Mouse (Mus musculus): ENCODE measurements around the gene Btk. TPM values are rescaled to one million over a fixed set of nuclear protein-coding genes. Genes with fewer than 3 reads are reported as not detected.
A peak's percentile ranks its signal among the peaks of the same experiment; 100 is the strongest.
"Not testable (repeated sequence)": the region's sequence is repeated elsewhere in the genome, so short reads cannot be mapped to it uniquely, and the experiment has no call there.

The Btk gene
- polyA plus RNA-seq, 1 experiment from 2014 or later, result 30.8 TPM

- no peak for ATAC-seq
- Histone ChIP-seq H3K9ac (no peak overlapping the region), H3K9me3 (replicated peaks) (no peaks in the 10 kb centered on the region), H3K27me3 (replicated peaks) (no peaks in the 10 kb centered on the region), H3K4me1 (peaks cover 20% of the 10 kb centered on the region; the same call in 1 of the 2 replicates), H3K36me3 (no peaks in the 10 kb centered on the region), H3K4me3 (no peak overlapping the region), H3K27ac (no peak overlapping the region), H3K4me2 (no peak overlapping the region)
- WGBS (ENCODE audit: insufficient replicate concordance), result 62% methylated on average over 4 of the region's 4 CpGs
These were observed 5.5 kb downstream of the Btk start for GRCm38 (mm10) chrX:134577896-134578295.

GRCm38 (mm10) chrX:134566536-134567222, 16.7 kb downstream of the Btk start:
- Histone ChIP-seq H3K4me2 (no peak overlapping the region), H3K9me3 (replicated peaks) (no peaks in the 10 kb centered on the region), H3K27ac (no peak overlapping the region), H3K27me3 (replicated peaks) (no peaks in the 10 kb centered on the region), H3K4me1 (no peaks in the 10 kb centered on the region), H3K36me3 (no peaks in the 10 kb centered on the region), H3K4me3 (no peak overlapping the region), H3K9ac (no peak overlapping the region)
- ATAC-seq, result no peak
- WGBS (ENCODE audit: insufficient replicate concordance), result 65% methylated on average over 8 of the region's 8 CpGs

GRCm38 (mm10) chrX:134564326-134564725, 19.0 kb downstream of the Btk start:
- Histone ChIP-seq H3K27ac (no peak overlapping the region), H3K4me1 (no peaks in the 10 kb centered on the region), H3K36me3 (no peaks in the 10 kb centered on the region), H3K4me2 (no peak overlapping the region), H3K4me3 (no peak overlapping the region), H3K9me3 (replicated peaks) (no peaks in the 10 kb centered on the region), H3K9ac (no peak overlapping the region), H3K27me3 (replicated peaks) (no peaks in the 10 kb centered on the region)
- WGBS (ENCODE audit: insufficient replicate concordance), result 21% methylated on average over 4 of the region's 4 CpGs
- peak; percentile 52 for ATAC-seq

- no peak overlapping the region for H3K9ac ChIP-seq
- no peaks in the 10 kb centered on the region for H3K4me1 ChIP-seq
- ATAC-seq, result no peak
These were observed 28.9 kb downstream of the Btk start for GRCm38 (mm10) chrX:134554425-134554824.

GRCm38 (mm10) chrX:134553326-134553725, 30.0 kb downstream of the Btk start:
- no peak overlapping the region for H3K9ac ChIP-seq
- H3K27me3 ChIP-seq (replicated peaks), result no peaks in the 10 kb centered on the region
- no peaks in the 10 kb centered on the region for H3K4me1 ChIP-seq
- no peak overlapping the region for H3K4me3 ChIP-seq
- no peak for ATAC-seq
- peaks cover 9% of the 10 kb centered on the region; the same call in 1 of the 2 replicates for H3K36me3 ChIP-seq
- H3K4me2 ChIP-seq, result no peak overlapping the region
- no peaks in the 10 kb centered on the region for H3K9me3 ChIP-seq (replicated peaks)
- no peak overlapping the region for H3K27ac ChIP-seq
- 78% methylated on average over 4 of the region's 4 CpGs for WGBS (ENCODE audit: insufficient replicate concordance)

More at GRCm38 (mm10) chrX:134554425-134554824, 28.9 kb downstream of the Btk start:
- Histone ChIP-seq H3K36me3 (peaks cover 4% of the 10 kb centered on the region; the same call in 1 of the 2 replicates), H3K27me3 (replicated peaks) (no peaks in the 10 kb centered on the region), H3K9me3 (replicated peaks) (no peaks in the 10 kb centered on the region), H3K4me2 (no peak overlapping the region), H3K4me3 (no peak overlapping the region), H3K27ac (no peak overlapping the region)
- 81% methylated on average over 6 of the region's 6 CpGs for WGBS (ENCODE audit: insufficient replicate concordance)

GRCm38 (mm10) chrX:134550903-134551302, 32.5 kb downstream of the Btk start:
- no peak for ATAC-seq
- H3K4me3 ChIP-seq, result no peak overlapping the region
- no peak overlapping the region for H3K9ac ChIP-seq
- H3K9me3 ChIP-seq (replicated peaks), result no peaks in the 10 kb centered on the region
- H3K4me1 ChIP-seq, result no peaks in the 10 kb centered on the region
- H3K27me3 ChIP-seq (replicated peaks), result no peaks in the 10 kb centered on the region
- H3K4me2 ChIP-seq, result no peak overlapping the region
- WGBS (ENCODE audit: insufficient replicate concordance), result 8% methylated on average over 5 of the region's 5 CpGs
- H3K36me3 ChIP-seq, result peaks cover 17% of the 10 kb centered on the region; the same call in 1 of the 2 replicates
- no peak overlapping the region for H3K27ac ChIP-seq

- ATAC-seq, result no peak
- Histone ChIP-seq H3K36me3 (peaks cover 14% of the 10 kb centered on the region; the same call in 1 of the 2 replicates), H3K27me3 (replicated peaks) (no peaks in the 10 kb centered on the region), H3K4me1 (0 out of 2 replicates have a peak, but pooled peaks cover 2% of the 10 kb centered on the region), H3K4me3 (no peak overlapping the region), H3K4me2 (no peak overlapping the region), H3K9ac (no peak overlapping the region), H3K9me3 (replicated peaks) (no peaks in the 10 kb centered on the region), H3K27ac (no peak overlapping the region)
- WGBS (ENCODE audit: insufficient replicate concordance), result 82% methylated on average over 4 of the region's 4 CpGs
These were observed 36.0 kb downstream of the Btk start for GRCm38 (mm10) chrX:134547330-134547729.

- Histone ChIP-seq H3K27me3 (replicated peaks) (no peaks in the 10 kb centered on the region), H3K9ac (peak overlapping the region; percentile 76), H3K4me2 (peak overlapping the region; percentile 73), H3K27ac (peak overlapping the region; percentile 85), H3K36me3 (peaks cover 13% of the 10 kb centered on the region), H3K4me1 (0 out of 2 replicates have a peak, but pooled peaks cover 6% of the 10 kb centered on the region), H3K9me3 (replicated peaks) (no peaks in the 10 kb centered on the region), H3K4me3 (peak overlapping the region; percentile 68)
- ATAC-seq, result peak; percentile 22; the same call in 1 of the 2 replicates
- 10% methylated on average over 6 of the region's 6 CpGs for WGBS (ENCODE audit: insufficient replicate concordance)
These were observed 41.4 kb downstream of the Btk start for GRCm38 (mm10) chrX:134541955-134542308.

- no peaks in the 10 kb centered on the region for H3K27me3 ChIP-seq (replicated peaks)
These were observed 42.0 kb downstream of the Btk start, which contains the start of gene Timm8a1 for GRCm38 (mm10) chrX:134541145-134541954. Gene Timm8a1 (minus strand): TSS chrX:134541865.

GRCm38 (mm10) chrX:134540414-134541135, 42.8 kb downstream of the Btk start:
- no peaks in the 10 kb centered on the region for H3K27me3 ChIP-seq (replicated peaks)
- no peak; the same call in 1 of the 2 replicates for ATAC-seq
- peaks cover 21% of the 10 kb centered on the region for H3K36me3 ChIP-seq
- no peaks in the 10 kb centered on the region for H3K9me3 ChIP-seq (replicated peaks)
- H3K4me2 ChIP-seq, result peak overlapping the region; percentile 73
- peak overlapping the region; percentile 68 for H3K4me3 ChIP-seq
- H3K27ac ChIP-seq, result peak overlapping the region; percentile 67
- WGBS (ENCODE audit: insufficient replicate concordance), result 15% methylated on average over 12 of the region's 12 CpGs
- H3K9ac ChIP-seq, result peak overlapping the region; percentile 76
- H3K4me1 ChIP-seq, result 0 out of 2 replicates have a peak, but pooled peaks cover 6% of the 10 kb centered on the region

More at GRCm38 (mm10) chrX:134541145-134541954, 42.0 kb downstream of the Btk start, which contains the start of gene Timm8a1:
- H3K9me3 ChIP-seq (replicated peaks), result no peaks in the 10 kb centered on the region
- WGBS (ENCODE audit: insufficient replicate concordance), result 6% methylated on average over 35 of the region's 61 CpGs
- H3K4me3 ChIP-seq, result peak within 1 kb of the TSS; percentile 68
- H3K36me3 ChIP-seq, result peaks cover 16% of the 10 kb centered on the region
- H3K4me1 ChIP-seq, result 0 out of 2 replicates have a peak, but pooled peaks cover 6% of the 10 kb centered on the region
- peak within 1 kb of the TSS; percentile 73 for H3K4me2 ChIP-seq
- peak within 1 kb of the TSS; percentile 76 for H3K9ac ChIP-seq
- H3K27ac ChIP-seq, result peak within 1 kb of the TSS; percentile 85
- ATAC-seq, result peak; percentile 90

- not testable (repeated sequence) for H3K9me3 ChIP-seq (replicated peaks); H3K4me1 ChIP-seq; H3K27me3 ChIP-seq (replicated peaks)
- peak; percentile 43 for ATAC-seq
- Histone ChIP-seq H3K4me2 (peak overlapping the region; percentile 73), H3K9ac (peak overlapping the region; percentile 76), H3K27ac (0 out of 2 replicates have a peak overlapping the region, but pooled peaks have one; percentile 36), H3K4me3 (peak overlapping the region; percentile 68), H3K36me3 (peaks cover 25% of the 10 kb centered on the region)
- 22% methylated on average over 10 of the region's 10 CpGs for WGBS (ENCODE audit: insufficient replicate concordance)
These were observed 43.6 kb downstream of the Btk start for GRCm38 (mm10) chrX:134539795-134540194.

Data from liver, embryonic 12.5 days (tissue).